Mouse (Mus musculus) T-helper 1 cell (primary cell): Measurements from ENCODE around the gene Tnik.

ENCODE experiments used
- in situ Hi-C: fragments of 300-600 bp; cut with MboI, MseI; formaldehyde crosslinking; loops from one replicate; pipeline ENCODE4 v1.15.1; 2025; ENCODE audit warnings: high pct_unique_total_duplicates

Tnik gene

DNA sequence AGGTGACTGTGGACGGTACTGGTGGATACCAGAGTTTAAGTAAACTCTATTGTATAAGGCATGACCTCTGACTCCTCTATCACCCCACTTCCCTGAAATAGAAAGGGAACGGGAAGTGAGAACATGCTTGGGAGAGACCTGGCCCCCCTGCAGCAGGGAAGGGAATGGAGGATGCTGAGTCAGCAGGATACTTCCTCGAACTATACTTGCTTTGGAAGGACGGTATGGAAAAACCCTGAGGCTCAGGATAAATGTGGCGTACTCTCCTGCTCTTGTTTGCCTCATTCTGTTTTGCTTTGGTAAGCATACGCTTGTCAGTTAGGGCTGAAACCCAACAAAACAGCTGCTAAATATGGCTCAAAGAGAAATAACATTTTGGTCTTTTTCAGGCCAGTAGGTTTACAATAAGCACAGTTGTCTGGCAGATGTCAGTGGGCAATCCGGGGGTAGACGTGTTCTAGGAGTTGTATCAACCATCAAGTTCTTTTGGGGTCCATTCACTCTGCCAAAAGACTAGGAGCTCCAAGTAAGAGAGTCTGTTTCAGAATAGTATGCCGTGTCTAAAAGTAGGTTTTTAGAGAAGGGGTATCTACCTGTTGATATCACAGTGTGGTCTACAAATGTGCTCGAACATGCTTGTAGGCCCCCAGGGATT is 87.3 kb downstream of the Tnik start:
- in situ Hi-C loops: no loop called here

DNA sequence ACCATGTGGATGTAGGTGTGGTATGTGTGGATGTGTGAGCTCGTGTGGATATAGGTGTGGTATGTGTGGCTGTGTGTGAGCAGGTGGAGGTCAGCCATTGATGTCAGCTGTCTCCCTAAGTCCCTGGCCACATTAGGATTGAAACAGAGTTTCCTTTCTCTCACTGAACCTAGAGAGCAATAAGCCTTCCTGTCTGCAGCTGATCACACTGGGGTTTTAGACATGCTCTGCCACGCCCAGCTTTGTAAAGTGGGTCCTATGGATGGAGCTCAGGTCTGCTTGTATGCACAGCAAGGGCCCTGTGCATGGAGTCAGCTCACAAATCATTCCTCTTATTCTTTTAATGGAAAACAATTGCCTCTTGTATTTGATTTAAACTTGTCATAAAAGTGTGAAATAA is 95.4 kb downstream of the Tnik start:
- in situ Hi-C loops: no loop called here

DNA sequence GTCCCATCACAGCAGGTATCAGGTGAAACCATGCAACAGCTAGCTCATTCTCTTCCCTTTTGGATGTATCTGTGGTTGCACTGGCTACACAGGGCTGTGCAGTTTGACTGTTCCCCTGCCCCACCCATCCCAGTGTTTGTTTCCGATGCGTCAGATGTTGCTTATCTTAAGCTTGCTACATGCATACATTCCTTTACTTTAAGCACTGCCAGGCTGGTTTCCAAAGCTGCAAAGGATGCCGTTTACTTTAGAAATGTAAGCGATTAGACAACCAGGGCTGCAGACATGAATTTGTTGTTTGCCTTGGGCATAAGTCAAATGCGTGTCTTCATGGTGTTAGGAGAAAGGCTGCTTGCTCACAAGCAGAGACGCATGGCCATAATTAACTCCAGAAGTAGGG is 96.1 kb downstream of the Tnik start:
- in situ Hi-C loops: no loop called here

DNA sequence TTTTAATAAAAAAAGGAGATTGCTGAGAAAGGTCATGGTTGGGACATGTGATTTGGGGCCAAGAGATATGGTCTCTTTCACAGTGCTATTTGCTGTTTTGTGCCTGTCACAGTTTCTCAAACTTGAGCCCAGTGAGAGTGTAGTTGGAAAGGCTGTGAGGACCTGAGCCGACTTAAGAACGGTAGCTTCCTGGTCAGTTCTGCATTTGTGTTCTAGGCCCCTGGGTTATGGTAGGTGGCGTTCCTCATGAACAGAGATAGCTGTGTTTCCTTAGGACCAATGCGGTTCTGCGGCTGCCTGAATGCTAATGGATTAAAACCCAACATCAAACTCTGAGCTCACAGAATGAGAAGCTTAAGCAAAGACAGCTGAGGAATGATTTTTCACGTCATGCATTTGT is 98.0 kb downstream of the Tnik start:
- in situ Hi-C loops: no loop called here

DNA sequence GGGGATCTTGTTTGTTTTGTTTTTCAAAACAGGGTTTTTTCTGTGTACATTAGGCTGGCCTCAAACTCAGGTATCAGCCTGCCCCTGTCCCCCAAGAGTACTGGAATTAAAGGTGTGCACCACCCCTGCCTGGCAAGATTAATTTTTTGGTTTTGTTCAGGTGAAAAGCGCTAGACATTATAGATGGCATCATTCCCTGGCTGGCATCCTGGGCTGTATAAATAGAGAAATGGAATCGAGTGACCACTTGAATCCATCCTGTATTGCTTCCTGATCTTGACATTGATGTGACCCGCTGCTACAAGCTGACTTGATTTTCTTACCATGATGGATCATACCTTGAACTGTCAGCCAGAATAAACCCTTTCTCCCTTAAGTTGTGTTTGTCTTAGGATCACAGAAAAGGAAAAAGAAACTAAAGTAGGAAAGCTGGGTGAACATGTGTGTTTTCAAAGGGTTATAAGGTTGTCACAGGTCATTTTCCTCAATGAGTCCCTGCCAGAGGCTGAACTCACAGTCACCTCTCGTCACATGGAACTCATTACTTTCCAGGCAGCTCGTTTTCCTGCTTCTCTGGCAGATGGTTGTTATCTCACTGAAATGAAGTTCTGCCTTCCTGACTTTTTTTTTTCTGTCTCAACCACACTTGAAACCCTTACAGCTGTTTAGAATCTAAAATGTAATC is 100.6 kb downstream of the Tnik start:
- in situ Hi-C loops: no loop called here

DNA sequence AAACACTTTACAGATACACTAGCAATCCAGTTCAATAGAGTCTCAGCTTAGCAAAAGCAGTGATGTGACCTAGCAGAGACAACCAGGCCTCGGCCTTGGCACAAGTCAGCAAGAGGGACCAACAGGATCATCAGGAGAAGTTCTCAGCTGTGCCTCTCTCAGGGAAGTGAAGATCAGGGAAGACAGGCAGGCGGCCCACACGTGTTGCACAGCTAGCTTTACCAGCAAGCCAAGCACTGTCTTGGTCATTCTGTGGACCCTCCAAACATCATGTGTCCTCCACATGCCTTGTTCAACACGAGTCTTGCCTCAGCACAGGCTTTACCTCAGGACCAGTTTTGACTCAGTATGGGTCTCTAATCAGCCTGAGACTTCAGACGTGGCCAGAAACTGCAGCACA is 105.7 kb downstream of the Tnik start:
- in situ Hi-C loops: no loop called here

DNA sequence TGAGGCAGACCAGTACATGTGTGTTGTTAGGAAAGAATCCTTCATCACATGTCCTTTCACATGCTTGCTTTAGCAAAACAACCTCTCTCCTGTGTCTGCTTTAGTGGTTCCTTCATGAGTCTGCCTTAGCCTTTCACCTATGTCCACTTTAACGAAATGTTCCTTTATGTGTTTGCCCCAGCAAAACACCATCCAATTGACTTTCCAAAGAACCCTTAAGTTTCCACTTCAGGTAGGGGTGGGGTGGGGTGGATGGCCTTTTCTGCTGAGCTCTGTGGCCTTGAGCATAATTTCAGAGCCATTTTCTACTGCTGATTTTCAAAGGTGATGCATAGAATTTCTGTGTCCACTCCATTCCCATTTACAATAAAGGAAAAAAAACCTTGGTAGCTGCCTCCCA is 106.3 kb downstream of the Tnik start:
- in situ Hi-C loops: no loop called here

DNA sequence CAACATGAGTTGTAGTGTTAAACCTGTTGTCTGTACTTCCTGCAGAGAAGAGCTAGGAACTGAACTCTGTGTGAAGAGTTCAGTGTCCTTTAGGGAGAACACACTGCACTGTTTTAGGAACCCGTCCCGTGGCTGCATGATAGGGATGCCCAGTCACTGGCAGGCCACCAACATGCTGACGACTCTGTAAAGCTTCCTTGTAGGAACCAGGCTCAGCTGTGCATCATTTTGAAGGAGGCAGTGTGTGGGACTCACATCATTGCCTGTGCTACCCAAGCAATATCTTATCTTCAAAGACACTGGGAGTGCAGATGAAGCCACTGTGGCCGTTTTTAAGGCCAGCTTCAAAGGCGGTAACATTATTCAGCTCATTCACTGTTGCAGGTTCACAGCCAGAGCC is 106.7 kb downstream of the Tnik start:
- in situ Hi-C loops: no loop called here

DNA sequence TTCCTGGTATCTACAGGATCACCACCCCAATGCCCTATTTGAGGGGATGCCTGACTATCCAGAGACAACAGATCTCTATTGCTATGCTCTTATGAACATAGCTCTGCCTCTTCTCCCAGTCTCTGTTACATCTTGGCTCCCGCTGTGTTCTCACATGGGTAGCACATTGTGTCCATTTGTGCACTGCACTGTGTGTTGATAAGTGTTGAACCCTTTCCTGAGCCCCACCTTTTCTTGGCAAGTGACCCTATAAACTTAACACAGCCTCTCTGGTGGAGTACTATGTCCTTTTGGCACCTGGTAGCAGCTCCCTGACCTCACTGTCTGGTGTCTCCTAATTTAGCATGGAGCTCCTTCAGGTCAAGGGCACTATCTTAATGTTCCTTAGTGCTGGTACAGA is 108.6 kb downstream of the Tnik start:
- in situ Hi-C loops: no loop called here

DNA sequence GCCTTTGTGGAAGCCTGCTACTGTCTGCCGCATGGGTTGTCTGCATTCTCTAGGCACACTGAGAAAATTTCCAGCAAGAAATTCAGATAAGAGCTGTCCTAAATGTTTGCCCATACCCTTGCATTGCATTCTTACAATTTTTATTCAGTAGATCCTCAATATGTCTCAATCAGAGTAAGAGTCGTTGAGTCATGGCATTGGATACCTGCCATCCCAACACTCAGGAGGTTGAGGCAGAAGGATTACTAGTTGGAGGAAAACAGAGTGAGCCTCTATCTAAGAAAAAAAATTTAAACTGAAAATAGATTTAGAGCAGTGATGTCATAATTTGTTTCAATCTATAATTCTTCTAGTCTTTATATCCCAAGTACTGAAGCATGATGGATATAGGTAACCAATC is 109.4 kb downstream of the Tnik start:
- in situ Hi-C loops: no loop called here

DNA sequence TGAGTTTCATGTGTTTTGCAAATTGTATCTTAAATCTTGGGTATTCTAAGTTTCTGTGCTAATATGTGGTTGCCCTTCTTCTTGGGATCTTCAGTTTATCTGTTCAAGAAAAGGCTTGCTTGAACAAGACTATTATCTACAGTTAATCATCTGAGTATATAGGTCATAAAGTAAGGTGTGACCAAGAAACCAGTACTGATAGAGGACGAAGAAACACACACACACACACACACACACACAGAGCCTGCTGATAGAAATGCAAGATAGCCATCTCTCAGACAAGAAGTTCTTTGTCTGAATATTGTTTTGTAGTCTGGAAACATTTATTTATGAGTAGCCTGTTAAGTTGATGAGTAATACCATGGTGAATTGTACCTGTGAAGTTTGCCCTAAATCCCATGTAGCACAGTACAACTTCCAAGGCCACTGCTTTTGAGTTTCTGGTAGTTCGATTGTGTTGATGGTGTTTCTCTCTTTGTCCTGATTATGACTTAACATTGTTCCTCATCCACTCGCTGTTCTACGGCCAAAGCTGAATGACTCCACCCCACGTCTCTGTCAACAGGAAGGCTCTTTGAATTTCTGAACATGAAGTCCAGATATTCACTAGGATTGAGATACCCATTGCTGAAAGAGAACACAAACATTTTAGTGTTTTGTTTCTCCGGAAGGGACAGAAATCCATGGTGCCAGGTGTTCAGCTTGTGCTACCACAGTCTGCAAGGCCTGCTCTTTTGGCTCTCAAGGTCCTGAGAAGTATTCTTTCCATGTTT is 111.9 kb downstream of the Tnik start:
- in situ Hi-C loops: no loop called here

DNA sequence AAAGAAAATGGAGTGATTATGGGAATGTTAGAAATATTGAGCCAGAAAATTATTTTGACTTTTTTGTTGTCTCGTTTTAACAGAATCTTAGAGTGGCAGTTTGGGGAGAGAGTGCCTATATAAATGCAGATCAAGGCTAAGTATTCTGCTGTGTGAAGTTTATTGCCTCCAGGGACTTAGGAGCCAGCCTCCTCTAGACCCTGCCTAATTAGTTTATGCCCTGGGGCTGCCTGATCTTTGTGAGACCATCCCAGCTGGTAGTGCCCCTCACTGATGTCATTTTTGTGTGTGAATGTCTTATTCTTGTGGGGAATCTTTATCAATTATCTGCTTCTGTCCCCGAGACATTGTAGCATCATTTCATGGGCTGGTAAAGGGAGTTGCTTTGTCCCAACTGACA is 117.2 kb downstream of the Tnik start:
- in situ Hi-C loops: no loop called here

DNA sequence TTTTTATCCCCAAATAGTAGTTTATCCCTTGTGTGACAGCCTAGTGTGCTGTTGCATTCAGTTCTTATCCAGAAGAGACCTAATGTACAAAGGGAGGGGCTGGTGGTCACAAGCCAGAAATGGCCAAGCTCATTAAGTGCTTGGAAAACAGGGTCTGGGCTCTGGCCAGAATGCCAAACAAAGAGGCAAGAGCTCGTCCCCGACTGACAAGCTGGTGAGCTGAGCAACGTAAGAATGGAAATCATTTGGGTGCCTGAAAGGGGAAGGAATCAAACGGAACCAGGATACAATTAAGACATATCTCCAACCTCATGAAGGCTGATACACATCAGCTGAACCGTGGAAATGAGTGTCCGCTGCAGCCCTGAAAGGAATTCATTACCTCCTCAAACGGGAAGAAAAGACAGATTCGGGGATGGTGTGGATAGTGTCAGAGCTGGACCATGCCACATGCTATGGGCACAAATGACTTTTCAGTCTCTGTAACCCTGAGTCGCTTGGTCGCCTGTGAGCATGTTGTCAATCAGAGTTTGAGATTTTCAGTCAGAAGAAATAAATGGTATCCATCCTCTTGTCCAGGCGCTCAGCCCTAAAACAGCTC is 120.6 kb downstream of the Tnik start:
- in situ Hi-C loops: no loop called here

DNA sequence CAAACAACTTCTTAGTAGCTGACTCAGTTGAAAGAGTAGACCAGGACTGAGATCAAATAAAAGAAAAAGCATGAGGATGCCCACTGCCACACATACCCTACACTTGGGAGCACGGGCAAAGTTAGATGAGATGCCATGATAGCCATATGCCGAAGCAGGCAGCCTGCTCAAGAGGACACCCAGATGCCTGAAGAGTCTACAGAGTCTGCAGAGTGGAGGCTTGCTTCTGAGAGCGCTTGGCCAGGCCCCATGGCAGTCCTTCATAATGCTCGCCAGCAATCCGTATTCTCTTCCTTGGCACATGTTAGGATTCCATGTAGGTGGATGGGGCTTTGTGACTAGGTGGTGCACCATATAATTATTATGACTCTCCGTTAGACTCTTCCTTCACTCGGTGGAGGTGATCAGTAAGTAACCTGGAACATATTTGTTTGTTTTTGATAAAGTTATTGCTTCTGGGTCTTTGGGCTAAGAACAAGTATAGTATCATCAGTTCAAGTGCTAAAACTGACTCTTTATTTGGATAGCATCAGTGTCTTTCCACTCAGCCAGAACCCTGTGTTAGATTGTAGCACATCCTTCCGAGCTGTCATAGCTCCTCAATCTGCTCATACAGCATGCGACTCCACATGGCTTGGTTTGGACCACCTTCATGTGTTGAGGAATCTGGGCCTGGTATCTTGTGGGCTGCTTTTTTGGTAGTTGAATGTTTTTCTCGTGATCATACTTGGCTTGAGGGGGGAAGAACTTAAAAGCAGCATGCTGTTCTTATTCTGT is 122.4 kb downstream of the Tnik start:
- in situ Hi-C loops: no loop called here

DNA sequence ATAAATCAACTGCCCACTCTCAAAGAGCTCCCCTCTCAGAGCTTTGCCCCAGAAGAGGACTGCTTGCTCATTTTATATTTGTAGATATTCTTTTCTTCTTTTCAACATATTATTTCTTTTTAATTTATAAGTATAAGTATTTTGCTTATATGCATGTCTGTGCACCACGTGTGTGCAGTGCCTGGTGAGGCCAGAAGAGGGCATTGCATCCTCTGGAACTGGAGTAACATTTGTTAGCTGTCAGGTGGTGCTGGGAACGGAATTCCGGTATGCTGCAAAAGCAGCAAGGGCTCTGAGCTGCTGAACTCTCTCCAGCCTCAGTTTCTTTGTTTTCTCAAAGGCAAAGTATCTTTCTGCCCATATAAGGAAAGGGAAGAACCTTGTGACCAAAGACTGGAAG is 125.5 kb downstream of the Tnik start:
- in situ Hi-C loops: no loop called here

DNA sequence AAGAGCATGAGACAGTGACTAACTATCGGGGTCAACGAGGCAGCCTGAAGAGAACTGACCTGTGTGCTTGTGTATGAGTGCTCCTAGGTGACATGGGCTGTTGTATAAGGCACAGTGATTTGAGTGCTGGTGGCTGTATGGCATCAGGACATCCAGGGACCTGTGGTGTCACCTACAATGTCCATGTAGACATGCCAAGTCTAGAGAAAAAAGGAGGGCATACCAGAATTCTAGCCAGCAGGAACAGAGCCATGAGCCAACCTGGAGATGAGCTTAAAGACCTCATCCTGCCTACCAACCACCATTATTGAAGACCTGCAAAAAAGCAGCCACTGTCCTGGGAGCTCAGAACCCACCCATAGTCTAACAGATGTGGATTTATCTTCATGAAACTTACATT is 127.2 kb downstream of the Tnik start:
- in situ Hi-C loops: no loop called here

DNA sequence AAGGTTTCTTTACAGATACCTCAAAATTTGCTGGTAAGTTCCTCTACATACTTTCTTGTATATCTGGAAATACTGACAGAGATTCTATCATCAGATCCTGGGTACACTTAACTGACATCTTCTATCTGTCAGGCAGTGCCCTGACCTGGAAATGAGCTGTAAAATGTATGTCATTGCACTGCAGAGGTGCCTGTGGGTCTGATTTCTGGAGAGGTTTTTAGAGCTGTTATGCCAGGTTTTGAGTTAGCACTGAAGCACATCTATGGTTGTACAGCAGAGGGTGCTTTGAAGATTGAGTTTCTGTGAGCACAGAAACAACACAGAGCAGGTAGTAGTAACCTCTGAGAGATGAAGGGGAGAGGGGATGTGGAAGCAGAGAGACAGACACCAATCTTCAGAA is 129.5 kb downstream of the Tnik start:
- in situ Hi-C loops: no loop called here

DNA sequence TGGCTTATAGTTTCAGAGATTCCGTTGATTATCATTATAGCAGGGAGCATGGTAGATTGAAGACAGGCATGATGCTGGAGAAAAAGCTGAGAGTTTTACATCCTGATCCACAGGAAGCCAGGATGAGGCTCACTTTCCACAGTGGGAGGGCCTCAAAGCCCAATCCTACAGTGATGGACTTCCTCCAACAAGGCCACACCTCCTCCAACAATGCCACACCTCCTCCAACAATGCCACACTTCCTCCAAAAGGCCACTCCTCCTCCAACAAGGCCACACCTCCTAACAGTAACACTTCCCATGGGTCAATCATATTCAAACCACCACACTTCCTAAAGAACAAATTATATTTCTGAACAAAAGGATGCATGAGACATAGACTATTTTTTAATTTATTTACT is 135.8 kb downstream of the Tnik start:
- in situ Hi-C loops: no loop called here

DNA sequence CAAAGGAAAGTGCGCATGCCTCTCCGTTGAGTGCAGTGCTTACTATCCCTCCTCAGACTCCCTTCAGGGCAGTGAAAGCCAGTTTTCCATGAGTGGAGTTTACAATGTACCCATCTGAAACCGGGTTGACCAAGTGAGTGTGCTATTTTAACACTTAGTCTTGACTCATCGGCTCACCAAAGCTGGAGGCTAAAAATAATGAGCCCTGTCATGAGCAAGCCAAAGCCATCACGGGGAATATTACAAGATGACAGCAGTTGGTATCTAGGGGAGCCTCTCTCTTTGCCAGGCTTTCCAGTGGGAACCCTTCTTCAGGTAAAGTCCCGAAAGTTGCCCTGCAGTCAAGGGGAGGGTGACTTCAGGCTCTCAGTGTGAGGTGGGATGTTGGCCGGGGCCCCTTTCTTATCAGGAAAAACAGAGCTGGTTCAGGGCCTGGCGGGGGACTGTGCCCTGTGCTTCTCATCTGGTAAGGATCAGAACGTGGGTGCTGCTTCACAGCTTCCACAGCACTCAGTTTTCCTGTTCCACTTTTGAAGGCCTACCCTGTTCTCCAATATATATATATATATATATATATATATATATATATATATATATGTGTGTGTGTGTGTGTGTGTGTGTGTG is 136.7 kb downstream of the Tnik start:
- in situ Hi-C loops: no loop called here

DNA sequence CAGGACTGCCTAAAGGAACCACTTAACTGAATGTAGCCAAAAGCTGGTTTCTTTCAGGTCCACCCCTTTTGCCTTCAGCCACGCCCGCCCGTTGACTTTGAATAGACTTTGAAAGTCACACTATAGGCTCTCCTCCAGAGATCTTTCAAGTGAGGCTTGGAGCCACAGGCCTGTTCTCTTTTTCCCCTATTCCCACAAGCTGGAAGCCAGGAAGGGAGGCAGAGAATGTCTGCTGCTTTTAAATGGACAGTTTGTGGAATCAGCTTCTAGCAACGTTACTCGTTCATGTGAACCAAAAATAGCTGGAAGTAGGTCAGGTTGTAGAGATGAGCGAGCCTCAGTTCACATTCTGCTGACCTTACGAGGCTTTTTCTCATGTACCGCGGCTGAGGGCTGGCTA is 138.3 kb downstream of the Tnik start:
- in situ Hi-C loops: no loop called here

DNA sequence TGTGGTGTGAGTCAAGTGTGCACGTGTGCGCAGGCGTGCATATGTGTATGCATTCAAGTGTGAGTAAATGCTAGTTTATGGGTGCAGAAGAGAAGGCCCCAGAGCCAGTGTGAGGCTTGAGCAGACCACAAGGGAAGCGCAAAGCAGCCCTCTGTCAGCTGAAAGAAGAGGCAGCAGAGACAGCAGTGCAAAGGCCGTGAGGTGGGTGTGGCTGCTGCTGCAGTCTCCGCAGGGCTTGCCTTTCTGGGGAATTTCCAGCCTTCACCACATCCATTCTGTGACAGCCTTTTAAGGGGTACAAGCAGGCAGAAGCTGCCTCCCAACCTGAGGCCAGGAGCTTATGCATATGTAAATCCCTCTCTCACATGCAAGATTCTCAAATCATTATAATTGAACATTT is 139.2 kb downstream of the Tnik start:
- in situ Hi-C loops: no loop called here
